Mouse (Mus musculus) neutrophil, adult 83 days (primary cell): ENCODE results near the gene Kcnd2. TPM values are rescaled to one million over a fixed set of nuclear protein-coding genes. Genes with fewer than 3 reads are reported as not detected.

Experiments used
- total RNA-seq, 2 experiments: library from RNA; stranded (reverse); gene quantifications; one replicate each; pipeline ENCODE4 v1.2.4; 2023

The Kcnd2 gene
- total RNA-seq = not detected

DNA sequence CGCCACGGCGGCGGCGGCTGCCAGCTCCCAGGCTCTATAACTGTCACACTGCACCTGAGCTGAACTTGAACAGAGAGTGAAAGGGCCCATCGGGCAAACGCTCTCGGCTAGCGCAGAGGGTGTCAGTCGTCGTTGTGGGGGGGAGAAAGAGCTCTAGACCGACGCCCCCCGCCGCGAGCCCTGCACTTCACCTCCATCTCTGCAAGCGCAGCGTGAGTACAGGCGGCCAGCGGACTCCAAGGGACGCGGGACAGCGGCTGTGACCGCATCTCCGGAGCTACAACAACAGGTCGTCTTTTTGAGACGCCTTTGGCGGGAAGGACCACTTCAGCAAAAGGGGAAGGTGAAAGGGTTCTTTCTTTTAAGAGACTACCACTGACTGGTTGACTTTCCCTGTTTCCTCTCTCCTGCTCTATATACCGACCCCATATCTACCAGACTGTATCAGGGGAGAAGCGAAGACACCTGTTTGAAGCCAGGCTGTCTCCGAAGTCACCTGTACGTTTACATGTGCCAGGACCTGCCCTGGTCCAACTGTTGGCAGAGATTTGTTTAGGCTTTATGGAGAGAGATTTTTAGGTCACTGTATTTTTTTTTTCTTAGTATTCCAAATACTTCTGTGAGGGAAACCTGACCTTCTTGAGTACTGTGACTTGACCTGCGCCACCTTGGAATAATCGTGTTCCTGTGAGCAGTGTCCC, at the start of gene Kcnd2:
Gene Kcnd2 (plus strand): TSS at position 13 of the 701 bp plus-strand sequence.

